Mouse (Mus musculus): ENCODE data around the gene Chrnb4. TPM values are rescaled to one million over a fixed set of nuclear protein-coding genes. Genes with fewer than 3 reads are reported as not detected.
A peak's percentile ranks its signal among the peaks of the same experiment; 100 is the strongest.

Chrnb4 gene
- 1.1 and 1.3 TPM in 2 replicates for polyA plus RNA-seq (2016; fragmentation: Nextera tagmentation; extraction: Ambion mirVana)

DNA sequence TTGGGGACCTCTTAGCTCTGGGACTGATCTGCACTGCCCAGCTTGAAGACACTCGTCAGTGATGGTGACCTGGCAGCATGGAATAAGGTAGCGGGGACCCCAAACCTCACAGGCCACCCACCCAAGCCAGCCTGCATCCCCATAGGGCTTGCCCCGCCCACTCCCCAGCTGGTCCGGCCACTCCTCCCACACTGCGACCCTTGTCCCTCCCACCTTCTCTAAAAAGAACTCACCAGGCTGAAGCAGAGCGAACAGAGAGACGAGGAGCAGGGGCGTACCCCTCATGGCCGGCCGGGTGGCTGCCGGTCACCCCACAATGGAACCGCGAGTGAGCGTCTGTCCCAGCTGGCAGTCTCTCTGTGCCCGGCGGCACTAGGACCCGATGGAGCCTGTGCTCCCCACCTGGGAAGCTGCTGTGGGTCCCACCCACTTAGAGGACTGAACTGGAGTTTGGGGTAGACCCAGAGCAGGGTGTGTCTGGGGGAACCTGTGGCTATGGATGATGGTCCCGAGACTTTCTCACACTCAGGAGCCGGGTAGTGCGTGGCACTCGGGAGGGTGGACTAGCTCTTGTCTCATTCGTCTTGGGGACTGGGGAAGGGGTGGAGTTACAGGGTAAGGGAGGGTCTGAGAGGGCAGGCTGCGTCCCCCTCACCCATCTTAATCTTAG is at the start of gene Chrnb4:
Chrnb4 (minus strand) TSS at position 569 of the 670 bp plus-strand sequence.
- Histone ChIP-seq H3K9ac (replicated peaks) (peak within 1 kb of the TSS; percentile 50), H3K4me1 (peaks cover 18% of the 10 kb centered on the region), H3K4me3 (peak within 1 kb of the TSS; percentile 49), H3K4me2 (replicated peaks) (peak within 1 kb of the TSS; percentile 74), H3K9me3 (no peaks in the 10 kb centered on the region), H3K27me3 (peaks cover 29% of the 10 kb centered on the region), H3K36me3 (no peaks in the 10 kb centered on the region), H3K27ac (replicated peaks) (no peak within 1 kb of the TSS)
- peak; percentile 75 for ATAC-seq (ENCODE audit: low FRiP score, low read depth)
- under 1% methylated on average over 23 of the region's 23 CpGs for WGBS

DNA sequence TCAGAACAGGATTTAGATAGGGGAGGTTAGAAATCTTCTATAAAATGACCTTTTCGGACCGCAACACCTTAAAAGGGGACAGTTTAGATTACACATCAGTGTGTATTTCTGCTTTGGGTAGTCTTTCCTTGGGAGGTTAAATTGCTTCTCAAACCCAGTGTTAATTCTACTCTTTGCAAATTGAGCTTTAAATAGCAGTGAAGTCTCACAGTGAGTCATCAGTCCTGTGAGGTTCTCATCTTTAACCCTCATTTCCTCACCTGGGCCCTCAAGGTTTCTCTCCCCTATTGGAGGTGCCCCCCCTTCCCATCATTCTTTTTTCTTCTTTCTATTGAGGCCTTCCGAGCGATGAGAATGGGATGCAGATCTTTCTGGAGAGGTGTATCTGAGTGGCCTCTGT is 48.3 kb upstream of the Chrnb4 start:
- WGBS, result 92% methylated on average over 4 of the region's 4 CpGs
- no peak for ATAC-seq (ENCODE audit: low FRiP score, low read depth)

GRCm38 (mm10) chr9:55096033-55096432 is 47.5 kb upstream of the Chrnb4 start:
- ATAC-seq (ENCODE audit: low FRiP score, low read depth), result no peak
- Histone ChIP-seq H3K4me1 (no peaks in the 10 kb centered on the region), H3K4me3 (no peak overlapping the region), H3K9ac (replicated peaks) (no peak overlapping the region), H3K27me3 (no peaks in the 10 kb centered on the region), H3K27ac (replicated peaks) (no peak overlapping the region), H3K4me2 (replicated peaks) (no peak overlapping the region), H3K36me3 (no peaks in the 10 kb centered on the region), H3K9me3 (no peaks in the 10 kb centered on the region)
- 72% methylated on average over 3 of the region's 3 CpGs for whole genome bisulfite sequencing

More for the DNA sequence above, 48.3 kb upstream of the Chrnb4 start:
- no peak overlapping the region for H3K4me2 ChIP-seq (replicated peaks)
- H3K9me3 ChIP-seq, result no peaks in the 10 kb centered on the region
- no peak overlapping the region for H3K27ac ChIP-seq (replicated peaks)
- H3K4me1 ChIP-seq, result no peaks in the 10 kb centered on the region
- no peaks in the 10 kb centered on the region for H3K36me3 ChIP-seq
- H3K27me3 ChIP-seq, result no peaks in the 10 kb centered on the region
- H3K4me3 ChIP-seq, result no peak overlapping the region
- no peak overlapping the region for H3K9ac ChIP-seq (replicated peaks)

GRCm38 (mm10) chr9:55090141-55090540 is 41.6 kb upstream of the Chrnb4 start:
- ATAC-seq (ENCODE audit: low FRiP score, low read depth), result no peak
- no peak overlapping the region for H3K27ac ChIP-seq (replicated peaks)
- H3K9ac ChIP-seq (replicated peaks), result no peak overlapping the region
- no peaks in the 10 kb centered on the region for H3K9me3 ChIP-seq
- H3K27me3 ChIP-seq, result no peaks in the 10 kb centered on the region
- H3K4me2 ChIP-seq (replicated peaks), result no peak overlapping the region
- peaks cover 2% of the 10 kb centered on the region; the same call in 1 of the 2 replicates for H3K4me1 ChIP-seq
- no peak overlapping the region for H3K4me3 ChIP-seq
- no peaks in the 10 kb centered on the region for H3K36me3 ChIP-seq
- WGBS, result 47% methylated on average over 5 of the region's 5 CpGs

- Histone ChIP-seq H3K9me3 (no peaks in the 10 kb centered on the region), H3K36me3 (no peaks in the 10 kb centered on the region), H3K9ac (replicated peaks) (no peak overlapping the region), H3K4me2 (replicated peaks) (no peak overlapping the region), H3K27ac (replicated peaks) (no peak overlapping the region), H3K27me3 (no peaks in the 10 kb centered on the region), H3K4me3 (no peak overlapping the region), H3K4me1 (peaks cover 4% of the 10 kb centered on the region)
- no peak for ATAC-seq (ENCODE audit: low FRiP score, low read depth)
- WGBS, result 88% methylated on average over 2 of the region's 2 CpGs
Observed at GRCm38 (mm10) chr9:55089226-55089625, 40.6 kb upstream of the Chrnb4 start.

DNA sequence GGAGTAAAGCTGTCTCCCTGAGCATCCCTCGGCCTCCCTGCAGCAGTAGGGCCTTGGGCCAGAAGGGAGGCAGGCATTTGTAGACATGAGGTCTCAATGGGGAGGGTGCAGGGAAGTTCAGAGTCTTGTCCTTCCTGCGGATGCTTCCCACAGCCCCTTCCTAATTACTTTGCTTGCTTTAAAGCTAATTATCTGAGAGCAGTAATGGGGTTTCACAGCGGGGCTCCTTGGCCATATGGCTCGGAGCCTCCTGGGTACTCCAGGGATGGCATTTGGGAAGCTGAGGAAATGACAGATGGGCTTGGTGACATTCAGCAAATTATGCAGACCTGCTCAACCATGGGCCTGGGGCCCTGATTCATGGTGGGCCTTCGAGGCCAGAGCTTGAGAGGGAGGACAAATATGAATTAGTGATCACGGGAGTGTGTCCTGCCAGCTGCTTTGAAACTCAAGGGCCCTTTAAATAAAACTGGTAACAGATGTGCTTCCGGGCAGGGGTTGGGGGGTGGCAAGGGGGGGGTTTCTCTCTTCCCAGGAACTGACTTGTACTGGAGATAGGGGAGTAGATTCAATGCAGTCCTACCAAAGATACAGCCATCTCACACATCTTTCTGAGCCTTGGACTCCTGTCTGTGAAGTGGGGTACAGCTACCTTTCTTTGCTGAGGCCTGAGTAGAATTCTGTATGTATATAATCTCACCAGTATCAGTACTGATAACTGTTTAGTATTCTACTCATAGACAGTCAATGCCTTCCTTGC is 34.8 kb upstream of the Chrnb4 start:
- Histone ChIP-seq H3K4me2 (replicated peaks) (no peak overlapping the region), H3K4me1 (peaks cover 13% of the 10 kb centered on the region; the same call in 1 of the 2 replicates), H3K9me3 (no peaks in the 10 kb centered on the region), H3K27ac (replicated peaks) (peak overlapping the region; percentile 16), H3K27me3 (no peaks in the 10 kb centered on the region), H3K36me3 (no peaks in the 10 kb centered on the region), H3K9ac (replicated peaks) (no peak overlapping the region), H3K4me3 (no peak overlapping the region)
- 28% methylated on average over 7 of the region's 7 CpGs for WGBS
- peak; percentile 90 for ATAC-seq (ENCODE audit: low FRiP score, low read depth)

DNA sequence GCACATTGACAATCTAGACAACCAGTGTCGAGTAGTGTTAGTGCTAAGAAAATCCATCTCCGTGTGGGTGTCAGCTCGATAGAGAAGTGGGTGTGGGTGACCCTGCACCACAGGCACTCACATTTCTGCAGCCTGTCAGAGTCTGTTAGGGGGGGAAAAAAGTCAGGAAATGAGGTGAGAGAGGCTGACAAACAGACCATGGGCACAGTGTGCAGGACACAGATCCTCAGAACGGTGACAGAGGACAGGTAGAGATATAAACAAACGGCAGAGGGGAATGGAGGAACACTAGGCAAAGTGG is 19.3 kb upstream of the Chrnb4 start:
- no peaks in the 10 kb centered on the region for H3K9me3 ChIP-seq
- peak overlapping the region; percentile 46; the same call in 1 of the 2 replicates for H3K27ac ChIP-seq (replicated peaks)
- no peaks in the 10 kb centered on the region for H3K36me3 ChIP-seq
- H3K9ac ChIP-seq (replicated peaks), result no peak overlapping the region
- H3K4me3 ChIP-seq, result no peak overlapping the region
- 37% methylated on average over 5 of the region's 5 CpGs for WGBS
- H3K4me1 ChIP-seq, result peaks cover 24% of the 10 kb centered on the region
- no peak for ATAC-seq (ENCODE audit: low FRiP score, low read depth)
- H3K4me2 ChIP-seq (replicated peaks), result peak overlapping the region; percentile 13; the same call in 1 of the 2 replicates
- peaks cover 17% of the 10 kb centered on the region for H3K27me3 ChIP-seq

- Histone ChIP-seq H3K36me3 (no peaks in the 10 kb centered on the region), H3K9me3 (no peaks in the 10 kb centered on the region), H3K4me1 (peaks cover 24% of the 10 kb centered on the region), H3K4me3 (no peak overlapping the region), H3K27me3 (peaks cover 17% of the 10 kb centered on the region), H3K4me2 (replicated peaks) (peak overlapping the region; percentile 13; the same call in 1 of the 2 replicates), H3K9ac (replicated peaks) (no peak overlapping the region), H3K27ac (replicated peaks) (peak overlapping the region; percentile 46)
- ATAC-seq (ENCODE audit: low FRiP score, low read depth), result peak; percentile 92
- 14% methylated on average over 8 of the region's 8 CpGs for WGBS
Observed at GRCm38 (mm10) chr9:55067260-55067964, 18.8 kb upstream of the Chrnb4 start.

- peaks cover 21% of the 10 kb centered on the region for H3K27me3 ChIP-seq
- H3K4me1 ChIP-seq, result peaks cover 24% of the 10 kb centered on the region
- no peak overlapping the region for H3K9ac ChIP-seq (replicated peaks)
- ATAC-seq (ENCODE audit: low FRiP score, low read depth), result no peak
- WGBS, result 96% methylated on average over 9 of the region's 9 CpGs
- no peak overlapping the region for H3K27ac ChIP-seq (replicated peaks)
- H3K4me2 ChIP-seq (replicated peaks), result no peak overlapping the region
- H3K4me3 ChIP-seq, result no peak overlapping the region
- no peaks in the 10 kb centered on the region for H3K9me3 ChIP-seq
- H3K36me3 ChIP-seq, result no peaks in the 10 kb centered on the region
Observed at GRCm38 (mm10) chr9:55065241-55065640, 16.7 kb upstream of the Chrnb4 start.

DNA sequence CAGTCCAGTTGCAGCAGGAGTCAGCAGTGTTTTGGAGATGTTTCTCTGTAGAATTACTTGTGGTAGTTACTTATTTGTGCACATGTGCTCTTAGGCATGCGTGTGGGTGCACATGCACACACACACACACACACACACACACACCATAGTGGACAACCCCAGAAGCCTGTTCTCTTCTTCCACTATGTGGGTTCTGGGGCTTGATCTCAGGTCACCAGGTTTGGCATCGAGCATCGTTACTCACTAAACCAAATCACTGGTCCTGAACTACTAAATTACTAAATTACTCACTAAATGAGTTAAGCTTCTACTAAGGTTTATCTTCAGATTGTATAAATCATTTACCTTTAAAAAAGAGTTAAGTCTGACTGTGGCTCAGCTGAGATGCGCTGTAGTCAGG is 9.5 kb upstream of the Chrnb4 start:
- Histone ChIP-seq H3K36me3 (no peaks in the 10 kb centered on the region), H3K9me3 (no peaks in the 10 kb centered on the region), H3K27ac (replicated peaks) (no peak overlapping the region), H3K27me3 (peaks cover 7% of the 10 kb centered on the region; the same call in 1 of the 2 replicates), H3K9ac (replicated peaks) (no peak overlapping the region), H3K4me1 (no peaks in the 10 kb centered on the region), H3K4me2 (replicated peaks) (no peak overlapping the region), H3K4me3 (no peak overlapping the region)
- 94% methylated on average over 4 of the region's 4 CpGs for WGBS
- ATAC-seq (ENCODE audit: low FRiP score, low read depth), result no peak

- Histone ChIP-seq H3K36me3 (no peaks in the 10 kb centered on the region), H3K9me3 (no peaks in the 10 kb centered on the region), H3K4me2 (replicated peaks) (no peak overlapping the region), H3K9ac (replicated peaks) (no peak overlapping the region), H3K27ac (replicated peaks) (no peak overlapping the region), H3K4me1 (no peaks in the 10 kb centered on the region), H3K4me3 (no peak overlapping the region), H3K27me3 (peaks cover 4% of the 10 kb centered on the region; the same call in 1 of the 2 replicates)
- ATAC-seq (ENCODE audit: low FRiP score, low read depth), result no peak
- WGBS, result 80% methylated on average over 2 of the region's 2 CpGs
Observed at GRCm38 (mm10) chr9:55055386-55055930, 6.9 kb upstream of the Chrnb4 start.

DNA sequence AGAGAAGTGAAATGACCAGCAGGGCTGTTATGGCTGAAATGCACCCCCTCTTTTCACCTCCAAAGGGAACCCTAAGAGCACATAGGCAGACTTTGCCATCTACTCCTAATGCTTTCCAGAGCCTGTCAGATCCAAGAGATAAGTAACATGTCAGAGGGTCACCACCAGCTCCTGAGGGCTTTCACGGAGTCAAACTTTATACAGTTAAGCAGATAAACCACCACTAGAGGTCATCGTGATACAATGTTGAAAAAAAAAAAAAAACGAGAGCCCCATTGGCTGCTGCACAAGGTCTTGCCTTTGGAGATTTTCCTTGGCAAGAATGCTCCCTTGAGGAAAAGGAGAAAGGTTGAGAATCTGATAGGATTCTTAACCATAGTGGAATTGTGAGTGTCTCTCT is 1.8 kb downstream of the Chrnb4 start:
- Histone ChIP-seq H3K9me3 (no peaks in the 10 kb centered on the region), H3K36me3 (no peaks in the 10 kb centered on the region), H3K4me3 (no peak overlapping the region), H3K4me2 (replicated peaks) (no peak overlapping the region), H3K27me3 (peaks cover 29% of the 10 kb centered on the region), H3K4me1 (peaks cover 18% of the 10 kb centered on the region), H3K27ac (replicated peaks) (no peak overlapping the region), H3K9ac (replicated peaks) (no peak overlapping the region)
- ATAC-seq (ENCODE audit: low FRiP score, low read depth), result no peak
- 1% methylated on average over 3 of the region's 3 CpGs for WGBS
